ENCODE assay signal across 23 mouse cellular contexts in genomic region chr6:134903891-134904884, GRCm38 (mm10). TPM values are rescaled to one million over a fixed set of nuclear protein-coding genes. Genes with fewer than 3 reads are reported as not detected.
DNase-seq lines count a peak whose midpoint lies in the region; ATAC-seq lines count a peak whose summit lies in the region.
"Had no signal": no experiment of that assay in that cellular context is flagged by ENCODE, and none has a peak within 500 bp of the region (broad histone marks: within the 10 kb centered on the region; RNA-seq: fewer than 3 reads in every experiment).

No protein-coding gene starts in this region.

- H3K36me3 ChIP-seq in liver, embryonic 16.5 days (ENCODE audit: control insufficient read depth, insufficient read depth), result no peaks in the 10 kb centered on the region
- H3K36me3 ChIP-seq: embryonic facial prominence, embryonic 12.5 days; forebrain, embryonic 15.5 days; heart, embryonic 13.5 days; limb, embryonic 10.5 days; midbrain, embryonic 10.5 days had no signal

- no peak overlapping the region for H3K4me3 ChIP-seq in liver, embryonic 16.5 days (ENCODE audit: low read depth, low read length)
- H3K4me3 ChIP-seq: embryonic facial prominence, embryonic 12.5 days; forebrain, embryonic 15.5 days; heart, embryonic 13.5 days; left cerebral cortex, adult 2 months; limb, embryonic 10.5 days; midbrain, embryonic 10.5 days had no signal

- ATAC-seq in CD4-positive, CD25-positive, alpha-beta regulatory T cell, adult 4 months, result peak; percentile 24
- peak; percentile 77 for ATAC-seq in liver, embryonic 16.5 days (ENCODE audit: low read depth)
- ATAC-seq: forebrain, embryonic 15.5 days had no signal

- peak; percentile 64 for DNase-seq in 416B (ENCODE audit: low read depth)
- peak; percentile 62 for DNase-seq in induced T-regulatory cell, adult 2 months (ENCODE audit: low read depth)
- DNase-seq in adrenal gland, postnatal 14 days, result no peak
- no peak for DNase-seq in retina, embryonic 14.5 days (ENCODE audit: low spot score)
- DNase-seq in urinary bladder, postnatal 36 days (ENCODE audit: low spot score in 2 of 2), result no peak
- DNase-seq: adrenal gland, postnatal 10 days; cerebellum, adult 9-11 months; heart, postnatal 36 days; kidney, adult 2 months; kidney, postnatal 25 days; layer of hippocampus, adult 9-11 months; lung, adult 18-20 months; lung, postnatal 14 days; retina, postnatal 1 day; thymus, postnatal 14 days had no signal

- no peaks in the 10 kb centered on the region for H3K27me3 ChIP-seq in liver, embryonic 16.5 days (ENCODE audit: control insufficient read depth, insufficient read depth, low read depth, low read length)
- H3K27me3 ChIP-seq: embryonic facial prominence, embryonic 12.5 days; forebrain, embryonic 15.5 days; heart, embryonic 13.5 days had no signal

- H3K9me3 ChIP-seq in liver, embryonic 16.5 days (replicated peaks; ENCODE audit: control insufficient read depth, low read length), result no peaks in the 10 kb centered on the region
- H3K9me3 ChIP-seq: embryonic facial prominence, embryonic 12.5 days; forebrain, embryonic 15.5 days; limb, embryonic 10.5 days; midbrain, embryonic 10.5 days had no signal

- H3K4me2 ChIP-seq in liver, embryonic 16.5 days (ENCODE audit: low read depth, low read length), result no peak overlapping the region
- H3K4me2 ChIP-seq: embryonic facial prominence, embryonic 12.5 days; forebrain, embryonic 15.5 days; heart, embryonic 13.5 days had no signal

- H3K27ac ChIP-seq in liver, embryonic 16.5 days (ENCODE audit: low read length), result peak overlapping the region; percentile 58
- H3K27ac ChIP-seq: embryonic facial prominence, embryonic 12.5 days; forebrain, embryonic 15.5 days; heart, embryonic 13.5 days; left cerebral cortex, adult 2 months; limb, embryonic 10.5 days; midbrain, embryonic 10.5 days had no signal

- peaks cover 2% of the 10 kb centered on the region for H3K4me1 ChIP-seq in liver, embryonic 16.5 days (ENCODE audit: control insufficient read depth, low read depth, low read length)
- H3K4me1 ChIP-seq: embryonic facial prominence, embryonic 12.5 days; limb, embryonic 10.5 days had no signal

- WGBS in liver, embryonic 16.5 days (ENCODE audit: insufficient replicate concordance), result 75% methylated on average over 10 of the region's 10 CpGs

- H3K9ac ChIP-seq in liver, embryonic 16.5 days (ENCODE audit: low read depth, low read length), result no peak overlapping the region
- H3K9ac ChIP-seq: embryonic facial prominence, embryonic 12.5 days; forebrain, embryonic 15.5 days; heart, embryonic 13.5 days had no signal

RNA-seq across cellular contexts. Expression of gene Gpr19, which starts 5.8 kb away (rescaled TPM):
- polyA plus RNA-seq in CD4-positive, CD25-positive, alpha-beta regulatory T cell, adult 4 months (2017; shearing (Covaris generic)), result 10 to 100 TPM in 1 of 2 experiments, 1 to 10 TPM in 1; 7.7 to 12.1 TPM
- 5.7 and 6.4 TPM in 2 replicates for polyA plus RNA-seq in liver, embryonic 16.5 days (2015; fragmentation: Nextera tagmentation; extraction: Ambion mirVana)
- total RNA-seq in adrenal gland, postnatal 14 days (2021), result 10.0 and 11.8 TPM in 2 replicates

RNA-seq across cellular contexts. Expression of gene Cdkn1b, which starts 16.0 kb away (rescaled TPM):
- 100 to 1,000 TPM in 1 of 2 experiments, 10 to 100 TPM in 1; 69.7 to 113 TPM for polyA plus RNA-seq in CD4-positive, CD25-positive, alpha-beta regulatory T cell, adult 4 months (2017; shearing (Covaris generic))
- polyA plus RNA-seq in liver, embryonic 16.5 days (2015; fragmentation: Nextera tagmentation; extraction: Ambion mirVana), result 11.7 and 17.4 TPM in 2 replicates
- total RNA-seq in adrenal gland, postnatal 14 days (2021), result 42.8 and 48.0 TPM in 2 replicates

Comparison
In these comparisons a context has a peak if more than half of its experiments do, and no peak if none do; other contexts are left out.
1. DNase-seq: peak in 416B (single experiment) and induced T-regulatory cell, adult 2 months (single experiment); none in adrenal gland, postnatal 14 days (single experiment), retina, embryonic 14.5 days (single experiment) and urinary bladder, postnatal 36 days (0 of 2).